Mouse (Mus musculus) thymus, postnatal 4 days (tissue): ENCODE results near the gene Ddx59.

ENCODE experiments used
- DNase-seq: peaks from one replicate; pipeline ENCODE4 v3.0.0; 2021

Ddx59 gene

DNA sequence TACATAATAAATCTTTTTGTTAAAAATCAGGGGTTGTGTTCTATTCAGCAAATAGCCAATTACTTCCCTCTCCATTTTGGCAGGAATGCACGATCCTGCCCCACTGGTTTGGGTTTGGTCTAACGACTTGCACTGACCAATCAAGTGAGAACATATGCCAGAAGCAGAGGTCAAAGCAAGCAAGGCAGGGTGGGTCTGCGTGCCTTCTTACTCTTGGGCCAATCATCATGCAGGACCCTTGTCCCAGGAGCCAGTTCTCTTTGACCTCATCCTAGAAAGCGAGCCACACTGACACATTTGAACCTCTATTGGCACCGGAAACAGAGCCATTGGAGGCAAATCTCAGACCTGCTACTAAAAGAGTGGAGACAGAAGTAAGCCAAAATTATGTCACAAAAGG is 35.1 kb downstream of the Ddx59 start:
- DNase-seq: no peak

DNA sequence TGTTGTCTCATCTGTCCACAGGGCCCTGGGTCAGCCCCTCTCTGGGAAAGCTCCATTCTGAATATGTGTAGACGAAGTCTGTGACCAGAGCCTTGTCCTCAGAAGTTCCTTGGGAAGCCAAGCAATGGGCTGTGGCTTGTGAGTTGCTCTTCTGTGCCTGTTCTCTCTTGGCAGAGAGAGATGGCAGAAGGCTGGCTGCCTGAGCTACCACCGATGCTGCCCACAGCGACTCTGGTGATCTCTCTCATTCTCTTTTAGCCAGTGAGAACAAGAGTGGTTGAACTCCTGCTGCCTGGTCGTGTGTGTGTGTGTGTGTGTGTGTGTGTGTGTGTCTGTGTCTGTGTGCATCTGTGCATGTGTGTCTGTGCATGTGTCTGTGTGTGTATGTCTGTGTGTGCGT is 37.4 kb downstream of the Ddx59 start:
- no peak for DNase-seq

DNA sequence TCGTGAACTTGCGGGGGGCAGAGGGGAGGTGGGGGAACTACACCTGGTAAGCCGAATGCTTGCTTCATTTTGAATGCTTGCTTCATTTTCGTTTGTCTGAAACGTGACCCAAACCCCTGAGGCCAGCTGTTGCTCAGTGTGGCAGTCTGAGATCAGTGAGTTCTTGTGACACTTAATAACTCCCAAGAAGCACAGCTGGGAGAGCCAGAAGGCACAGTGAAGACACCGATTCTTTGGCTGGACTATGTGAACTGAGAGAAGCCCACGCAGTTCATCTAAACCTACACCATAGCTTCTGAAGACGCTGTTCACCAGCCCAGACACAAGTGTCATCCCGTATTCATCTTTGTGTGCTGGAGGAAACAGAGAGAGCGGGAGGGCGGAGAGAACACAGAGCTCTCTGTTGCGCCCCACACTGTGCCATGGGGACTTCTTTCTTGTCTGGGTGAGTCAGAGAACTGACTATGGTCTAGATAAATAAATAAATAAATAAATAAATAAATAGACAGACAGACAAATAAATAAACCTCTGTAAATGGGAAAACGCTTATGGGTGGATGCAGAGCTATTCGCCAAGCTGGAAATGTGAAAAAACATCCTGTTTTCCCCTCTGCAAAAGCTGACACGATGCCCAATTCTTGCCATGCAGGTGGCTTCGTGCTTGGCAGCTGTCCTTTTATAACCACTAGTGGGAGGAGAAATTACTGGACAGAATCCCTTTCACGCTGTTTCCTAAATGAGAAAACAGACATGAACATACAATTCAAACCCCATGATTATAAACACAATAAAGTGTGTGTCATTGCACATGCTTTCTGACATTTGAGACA is 40.9 kb downstream of the Ddx59 start:
- no peak for DNase-seq

DNA sequence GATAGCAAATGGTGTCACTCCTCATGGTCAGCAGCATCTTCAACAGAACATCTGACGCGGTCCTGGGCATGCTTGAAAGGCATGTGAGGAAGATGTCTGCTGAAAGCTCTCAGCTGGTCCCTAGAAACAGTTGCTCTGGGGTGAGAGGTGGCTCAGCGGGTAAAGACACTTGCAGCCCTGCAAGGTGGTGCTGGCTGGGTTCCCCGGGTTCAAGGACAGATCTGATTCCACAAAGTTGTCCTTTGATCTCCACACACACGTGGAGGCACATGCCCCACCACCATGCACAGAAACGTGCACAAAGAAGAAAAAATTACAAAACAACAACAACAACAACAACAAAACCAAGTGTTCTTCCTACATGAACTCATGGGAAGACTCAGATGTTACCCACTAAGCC is 41.7 kb downstream of the Ddx59 start:
- no peak for DNase-seq

DNA sequence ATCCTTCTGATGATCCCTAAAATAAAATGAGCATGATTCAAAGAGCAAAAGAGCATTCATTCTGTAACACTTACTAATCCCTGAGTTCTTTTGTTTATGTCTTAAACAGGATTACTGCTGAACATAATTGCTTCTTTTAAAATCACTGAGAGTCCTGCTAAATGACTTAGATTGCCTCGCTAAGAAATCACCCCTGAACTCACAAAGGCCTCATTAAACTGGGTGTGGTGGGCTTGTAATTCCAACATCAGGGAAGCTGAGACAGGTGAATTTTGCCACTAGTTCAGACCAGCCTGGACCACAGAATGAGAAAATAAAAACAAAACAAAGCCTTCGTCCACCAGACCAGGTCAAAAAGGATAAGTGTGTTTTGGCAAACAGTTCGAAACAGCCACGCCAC is 42.3 kb downstream of the Ddx59 start:
- no peak for DNase-seq

DNA sequence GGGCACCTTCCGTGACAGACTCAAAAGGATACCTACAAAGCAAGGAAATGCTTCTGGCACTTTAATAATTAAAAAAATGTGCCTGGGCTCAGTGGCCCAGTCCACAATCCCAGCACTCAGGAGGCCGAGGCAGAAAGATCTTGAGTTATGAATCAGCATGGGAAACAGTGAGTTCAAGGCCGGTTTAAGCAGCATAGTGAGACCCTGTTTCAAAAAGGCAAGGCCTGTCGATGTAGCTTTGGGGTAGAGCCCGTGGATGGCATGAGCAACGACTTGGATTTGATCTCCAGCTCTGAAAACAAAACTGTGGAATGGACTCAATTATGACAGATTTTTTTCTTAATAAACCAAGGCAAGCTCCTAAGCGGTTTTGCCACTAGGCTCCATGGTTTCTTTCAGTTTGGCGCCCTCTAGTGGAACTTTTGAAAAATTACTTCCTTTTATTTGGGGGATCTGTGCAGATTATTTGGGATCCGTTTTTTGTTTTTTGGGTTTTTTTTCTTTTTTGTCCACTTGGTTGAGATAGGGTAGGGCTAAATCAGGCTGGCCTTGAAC is 43.7 kb downstream of the Ddx59 start:
- no peak for DNase-seq

DNA sequence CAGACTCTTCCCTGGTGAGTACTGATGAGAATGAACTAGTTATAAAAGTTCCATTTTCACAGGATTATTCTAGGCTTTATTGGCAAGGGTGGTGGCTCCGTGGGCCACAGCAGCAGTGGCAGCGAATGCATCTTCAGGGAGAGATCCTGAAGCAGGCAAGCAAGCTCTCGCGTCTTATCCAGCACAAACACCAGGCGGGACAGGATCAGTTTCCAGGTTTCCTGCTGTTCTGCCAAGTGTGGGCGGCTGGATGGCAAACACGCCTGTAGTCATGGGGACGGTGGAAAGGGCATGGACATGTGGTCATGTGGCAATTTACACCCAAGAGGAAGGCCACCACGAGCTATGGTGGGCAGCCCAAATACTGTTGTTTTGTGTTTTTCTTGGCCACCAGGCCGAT is 47.4 kb downstream of the Ddx59 start:
- DNase-seq: no peak

DNA sequence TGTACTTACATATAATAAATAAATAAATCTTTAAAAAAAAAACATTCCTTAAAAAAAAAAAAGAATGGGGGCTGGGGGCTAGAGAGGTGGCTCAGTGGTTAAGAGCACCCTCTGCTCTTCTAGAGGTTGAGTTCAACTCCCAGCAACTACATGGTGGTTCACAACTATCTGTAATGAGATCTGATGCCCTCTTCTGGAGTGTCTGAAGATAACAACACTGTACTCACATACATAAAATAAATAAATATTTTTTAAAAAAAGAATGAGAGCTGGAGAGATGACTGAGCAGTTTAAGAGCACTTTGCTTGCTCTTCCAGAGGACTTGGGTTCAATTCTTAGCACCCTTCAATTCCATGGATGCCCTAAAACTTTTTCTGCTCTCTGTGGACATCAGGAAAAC is 50.1 kb downstream of the Ddx59 start:
- no peak for DNase-seq

DNA sequence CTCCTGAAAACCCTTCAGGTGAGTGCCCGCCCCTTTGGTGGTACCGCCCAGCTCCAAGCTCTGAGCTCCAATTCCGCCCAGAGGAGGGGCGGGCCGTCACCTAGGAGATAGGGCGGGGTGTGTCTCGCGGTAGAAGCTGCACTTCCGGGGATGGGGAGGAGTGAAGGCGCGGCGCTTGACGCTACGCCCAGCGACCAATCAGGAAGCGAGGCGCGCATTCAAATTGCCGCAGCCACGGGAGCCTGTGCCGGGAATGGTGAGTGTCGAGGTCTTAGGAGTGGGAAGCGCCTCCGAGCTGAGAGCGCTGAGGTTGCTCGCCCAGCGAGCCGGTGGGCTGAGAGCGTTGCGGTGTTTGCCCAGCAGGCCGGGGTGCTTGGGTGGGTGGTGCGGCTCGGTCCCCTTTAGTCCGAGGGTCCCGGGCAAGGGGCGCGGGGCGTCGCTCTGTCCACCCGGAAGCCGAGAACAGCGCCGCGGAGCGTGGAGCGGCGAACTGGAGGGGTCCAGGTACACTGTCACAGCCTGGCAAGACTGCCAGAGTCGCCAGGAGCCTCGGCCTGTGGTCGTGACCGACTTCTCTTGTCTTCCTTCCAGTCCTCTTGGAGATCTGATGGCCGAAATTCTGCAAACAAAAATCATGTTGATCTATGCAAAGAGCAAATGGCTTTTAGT is 51.2 kb downstream of the Ddx59 start, which contains the start of gene Kif14:
Gene Kif14, plus strand, starts transcription at position 201 of the 669 bp plus-strand sequence.
- DNase-seq: peak; percentile 97

DNA sequence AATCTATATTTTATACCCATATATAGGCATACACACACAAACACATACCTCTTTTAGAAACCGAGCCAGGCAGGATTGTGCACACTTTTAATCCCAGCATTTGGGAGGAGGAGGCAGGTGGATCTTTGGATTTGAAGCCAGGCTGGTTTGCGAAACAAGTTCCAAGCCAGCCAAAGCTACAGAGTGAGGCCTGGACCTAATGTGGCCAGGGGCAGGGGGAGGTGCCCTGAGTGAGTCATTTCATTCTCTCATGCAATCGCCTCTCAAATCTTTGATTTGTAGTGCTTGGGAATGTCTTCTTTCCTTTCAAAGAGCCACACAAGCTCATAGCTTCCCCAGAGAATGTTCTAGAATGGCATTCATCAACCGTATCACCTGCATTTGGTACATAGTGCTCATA is 54.3 kb downstream of the Ddx59 start:
- no peak for DNase-seq

DNA sequence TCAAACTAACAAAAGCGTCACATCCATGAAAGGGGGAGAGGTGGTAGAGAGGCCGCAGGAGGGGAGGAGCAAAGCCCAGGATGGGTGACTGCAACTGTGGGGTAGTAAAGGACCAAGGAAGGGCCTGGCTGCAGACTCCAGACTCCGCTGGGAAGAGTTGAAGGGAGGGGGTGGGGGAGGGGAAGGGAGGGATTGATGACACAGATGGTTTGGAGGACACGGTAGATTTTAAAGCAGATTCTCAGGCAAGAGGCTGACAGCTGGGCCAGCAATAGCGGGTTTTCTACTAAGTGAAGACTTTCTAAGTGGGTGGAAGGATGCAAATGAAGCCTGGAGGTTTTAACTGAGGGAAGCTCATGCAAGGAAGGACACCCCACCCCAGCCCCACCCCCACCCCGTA is 55.4 kb downstream of the Ddx59 start:
- no peak for DNase-seq
